Mouse (Mus musculus) activated CD4-positive, CD25-positive, alpha-beta regulatory T cell, adult 4 months (primary cell): ENCODE measurements around the gene Ist1. TPM values are rescaled to one million over a fixed set of nuclear protein-coding genes. Genes with fewer than 3 reads are reported as not detected.

Source experiments
- ATAC-seq: one replicate; pipeline ENCODE4 v1.8.0; 2017
- polyA plus RNA-seq, 2 experiments: library from polyadenylated mRNA; unstranded; fragments of 100-300 nt; shearing (Covaris generic); gene quantifications; one replicate each; pipeline ENCODE4 v1.2.1; 2017

The Ist1 gene
- polyA plus RNA-seq, 2 experiments from 2014 or later, result 128 to 129 TPM

DNA sequence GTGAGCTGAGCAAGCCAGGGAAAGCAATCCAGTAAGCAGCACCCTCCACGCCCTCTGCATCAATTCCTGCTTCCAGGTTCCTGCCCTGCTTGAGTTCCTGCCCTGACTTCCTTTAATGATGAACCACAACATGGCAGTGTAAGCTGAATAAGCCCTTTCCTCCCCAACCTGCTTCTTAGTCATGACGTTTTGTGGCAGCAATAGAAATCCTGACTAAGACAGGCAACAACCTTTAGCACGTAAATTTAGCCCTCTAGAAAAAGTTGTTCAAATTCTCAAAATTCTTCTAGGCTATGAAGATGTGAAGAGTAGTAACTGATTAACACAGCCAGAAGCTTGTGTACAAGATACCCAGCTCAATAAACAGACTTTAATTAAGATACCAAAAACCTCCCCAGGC lies 11.5 kb downstream of the Ist1 start:
- no peak for ATAC-seq

DNA sequence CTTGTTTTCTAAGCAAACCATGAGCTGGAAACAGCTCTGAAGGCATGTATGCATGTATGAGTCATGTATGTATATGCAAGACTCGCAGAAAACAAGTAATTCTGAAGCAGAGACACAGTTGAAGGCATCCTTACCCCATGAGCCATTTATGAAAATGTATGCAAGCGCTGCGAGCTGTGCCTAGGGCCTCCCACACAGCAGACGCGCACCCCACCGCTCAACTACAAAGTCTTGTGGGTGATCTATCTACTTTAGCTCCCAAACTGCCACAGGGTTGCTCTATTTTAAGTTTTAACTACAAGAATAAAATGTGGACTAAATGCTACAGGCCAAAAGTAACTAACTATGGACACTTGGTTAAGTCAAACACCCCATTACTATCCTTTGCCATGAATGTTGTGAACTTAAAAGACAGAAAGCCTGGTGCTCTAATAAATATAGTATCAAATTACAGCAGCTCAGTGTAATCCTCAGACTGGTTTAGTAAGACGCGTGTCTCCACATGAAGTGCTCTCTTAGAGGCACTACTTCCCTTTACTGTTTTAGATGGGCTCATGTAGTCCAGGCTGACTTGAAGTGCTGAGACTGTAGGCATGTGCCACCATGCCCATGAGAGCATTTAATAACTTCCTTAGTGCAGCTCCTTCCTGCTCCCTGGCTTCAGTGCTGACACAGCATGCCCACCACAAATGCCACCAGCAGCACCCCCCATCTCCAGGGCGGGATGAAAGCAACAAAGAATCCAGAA lies 17.0 kb downstream of the Ist1 start:
- ATAC-seq, result no peak

DNA sequence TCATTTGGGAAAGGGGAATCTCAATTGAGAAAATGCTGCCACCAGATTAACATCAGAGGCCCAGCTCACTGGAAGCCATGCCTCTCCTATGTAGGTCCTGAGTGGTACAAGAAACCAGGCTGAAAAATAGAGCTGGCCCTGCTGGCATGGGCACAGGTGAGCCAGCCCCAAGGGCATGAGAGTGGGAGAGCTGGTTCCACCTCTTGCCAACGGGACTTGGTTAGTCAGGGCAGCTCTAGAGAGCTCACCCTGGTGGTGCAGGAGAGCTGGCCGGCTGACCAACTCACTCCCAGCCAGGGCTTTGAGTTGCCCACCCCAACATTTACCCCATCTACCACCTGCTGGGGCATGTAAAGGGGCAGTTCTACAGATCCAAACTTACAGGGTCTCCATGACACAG lies 19.5 kb downstream of the Ist1 start:
- ATAC-seq, result no peak

DNA sequence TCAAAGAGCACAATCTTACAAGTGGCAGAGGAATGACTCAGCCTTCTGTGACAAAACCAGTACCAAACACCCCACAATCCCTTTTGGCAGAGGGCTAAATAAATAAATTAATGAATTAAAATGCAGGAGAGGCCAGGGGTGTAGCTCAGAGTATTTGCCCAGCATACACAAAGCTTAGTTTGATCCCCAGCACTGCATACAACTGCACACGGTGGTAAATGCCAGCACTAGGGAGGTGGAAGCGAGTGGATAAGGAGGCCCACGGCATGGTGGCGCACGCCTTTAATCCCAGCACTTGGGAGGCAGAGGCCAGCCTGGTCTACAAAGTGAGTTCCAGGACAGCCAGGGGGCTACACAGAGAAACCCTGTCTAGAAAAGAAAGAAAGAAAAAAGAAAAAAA lies 20.4 kb downstream of the Ist1 start:
- ATAC-seq, result no peak

DNA sequence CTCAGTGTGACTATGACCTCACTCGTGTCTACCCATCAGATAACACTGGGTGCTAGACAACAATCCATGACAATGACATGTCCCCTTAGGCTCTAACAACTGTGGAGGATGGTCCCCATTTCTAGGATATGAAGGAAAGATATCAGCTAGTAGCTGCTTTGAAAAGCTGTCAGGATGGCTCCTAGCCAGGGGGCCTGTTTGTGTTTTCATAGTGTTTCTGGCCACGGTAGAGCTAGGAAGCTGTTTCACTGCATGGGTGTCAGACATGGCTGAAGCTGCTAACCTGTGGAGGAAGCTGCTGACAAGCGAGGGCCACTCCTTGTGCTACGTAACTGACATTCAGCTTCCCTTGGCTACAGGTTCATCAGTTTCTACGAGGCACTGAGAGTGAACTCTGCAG lies 26.4 kb downstream of the Ist1 start:
- no peak for ATAC-seq

DNA sequence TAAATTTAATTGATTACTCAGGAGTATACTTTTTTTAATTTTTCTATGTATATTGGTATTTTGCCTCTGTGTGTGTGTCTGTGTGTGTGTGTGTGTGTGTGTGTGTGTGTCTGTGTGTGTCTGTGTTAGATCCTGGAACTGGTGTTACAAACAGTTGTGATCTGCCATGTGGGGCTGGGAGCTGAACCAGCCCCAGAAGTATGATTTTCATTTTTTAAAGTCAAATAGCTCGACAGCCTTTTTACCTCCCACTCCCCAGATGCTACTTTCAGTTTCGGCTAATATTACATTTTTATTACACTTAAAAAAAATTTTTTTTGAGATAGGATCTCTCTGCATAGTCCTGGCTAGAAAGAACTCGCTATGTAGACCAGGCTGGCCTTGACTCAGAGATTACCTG lies 30.7 kb downstream of the Ist1 start:
- no peak for ATAC-seq

DNA sequence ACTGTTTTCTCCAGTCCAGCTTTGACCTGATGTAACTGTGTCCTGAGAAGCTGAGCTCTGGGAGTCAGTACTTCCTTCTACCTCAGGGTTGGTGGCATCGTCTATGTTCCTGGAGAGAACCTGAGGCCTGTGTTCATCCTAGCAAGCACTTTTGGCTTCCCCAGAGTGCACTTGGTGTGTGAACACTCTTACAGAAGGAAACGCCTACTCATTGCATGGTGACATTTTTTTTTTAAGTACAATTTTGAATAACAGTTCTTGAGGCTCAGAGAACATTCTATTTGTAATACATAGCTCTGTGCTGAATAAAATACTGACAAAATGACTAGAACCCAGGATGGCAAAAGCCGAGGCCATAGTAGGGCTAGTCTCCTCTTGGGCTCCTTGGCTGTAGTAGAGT lies 36.2 kb downstream of the Ist1 start:
- no peak for ATAC-seq

DNA sequence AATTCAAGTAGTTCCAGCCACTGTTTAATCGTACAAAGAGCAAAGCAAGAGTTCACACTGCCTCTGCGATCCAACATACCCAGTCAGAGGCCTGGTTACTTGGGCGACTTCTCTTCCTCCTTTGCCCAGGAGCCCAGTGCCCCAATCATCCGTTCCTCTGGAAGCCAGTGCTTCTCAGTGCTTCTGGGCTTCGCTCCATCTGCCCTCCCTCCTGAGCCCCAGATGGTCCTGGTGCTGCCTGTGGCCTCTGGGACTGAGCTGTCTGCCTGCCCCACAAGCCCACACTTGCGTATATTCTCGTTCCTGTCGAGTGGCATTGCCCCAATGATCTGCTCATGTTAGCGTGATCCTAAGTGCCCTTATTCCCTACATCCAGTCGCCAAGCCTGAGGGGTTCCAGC lies 42.3 kb downstream of the Ist1 start:
- ATAC-seq, result no peak

DNA sequence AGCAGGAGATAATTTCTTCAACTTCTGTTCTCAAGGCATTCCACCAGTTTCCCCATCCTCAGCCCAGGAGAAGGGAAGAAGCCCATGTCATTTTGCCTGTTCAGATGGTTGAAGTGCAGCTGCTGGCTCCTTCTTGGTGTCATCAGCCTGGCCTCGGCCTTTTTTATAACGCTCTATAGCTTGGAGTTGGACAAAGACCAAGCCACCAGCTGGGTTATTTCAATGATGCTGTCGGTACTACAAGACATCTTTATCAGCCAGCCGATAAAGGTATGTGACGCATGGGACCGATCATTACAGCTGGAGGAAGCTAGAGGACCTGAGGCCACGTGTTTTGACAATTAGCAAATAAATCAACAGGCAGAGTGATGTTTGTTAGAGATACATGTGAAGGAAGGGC lies 44.6 kb downstream of the Ist1 start:
- ATAC-seq, result no peak

DNA sequence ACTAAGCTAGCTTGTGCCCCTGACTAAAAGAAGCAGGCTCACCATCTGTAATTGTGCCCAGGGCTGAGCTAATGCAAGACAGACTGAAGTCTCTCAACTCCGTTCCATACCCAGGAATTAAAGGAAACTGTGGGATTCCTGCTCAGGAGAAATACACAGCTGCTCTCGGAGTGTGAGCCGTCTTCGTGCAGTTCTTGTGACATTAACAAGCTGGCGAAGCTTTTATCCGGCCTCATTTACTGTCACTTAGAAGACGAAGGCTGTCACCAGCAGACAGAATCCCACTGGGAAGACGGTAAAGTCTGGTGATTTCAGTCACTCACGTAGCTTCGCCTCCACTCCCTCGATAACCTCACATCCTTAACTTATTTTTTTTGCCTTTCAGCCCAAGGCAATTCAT lies 45.7 kb downstream of the Ist1 start:
- no peak for ATAC-seq

DNA sequence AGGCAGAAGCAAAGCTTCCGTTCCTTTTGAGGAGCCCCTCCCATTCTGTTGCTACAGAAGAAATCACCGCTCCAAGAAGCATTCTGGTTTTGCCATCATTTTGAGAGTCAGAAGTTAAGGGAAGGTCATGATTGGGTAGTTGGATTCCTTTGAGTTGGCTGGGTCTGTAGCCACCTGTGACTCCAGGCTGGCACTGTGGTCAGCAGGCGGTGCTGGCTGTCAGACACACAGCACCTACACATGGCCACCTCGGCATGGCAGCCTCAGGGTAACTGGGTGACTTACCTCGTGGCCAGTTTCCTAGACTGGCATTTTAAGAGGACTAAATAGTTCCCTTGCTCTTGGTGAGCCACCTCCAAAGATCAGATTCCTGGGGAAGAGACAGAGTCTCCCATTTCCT lies 51.8 kb downstream of the Ist1 start:
- ATAC-seq, result no peak

DNA sequence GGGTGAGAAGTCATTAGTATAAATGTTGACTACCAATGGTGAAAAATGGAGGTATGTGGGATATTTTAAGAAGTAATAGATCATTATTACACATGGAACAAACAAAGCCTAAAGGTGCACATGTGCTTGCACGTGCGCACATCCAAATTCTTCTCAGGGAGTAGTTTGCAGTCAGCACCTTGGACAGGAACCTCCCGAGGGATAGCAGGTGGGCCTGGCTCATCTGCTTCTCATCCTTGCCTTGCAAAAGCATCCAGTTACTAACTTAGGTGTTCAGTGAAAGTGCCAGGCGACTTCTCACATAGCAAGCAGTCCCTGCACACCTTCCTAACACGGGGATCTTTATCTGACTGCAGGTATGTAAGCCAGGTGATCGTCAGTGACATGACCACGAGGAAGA lies 52.6 kb downstream of the Ist1 start:
- no peak for ATAC-seq

DNA sequence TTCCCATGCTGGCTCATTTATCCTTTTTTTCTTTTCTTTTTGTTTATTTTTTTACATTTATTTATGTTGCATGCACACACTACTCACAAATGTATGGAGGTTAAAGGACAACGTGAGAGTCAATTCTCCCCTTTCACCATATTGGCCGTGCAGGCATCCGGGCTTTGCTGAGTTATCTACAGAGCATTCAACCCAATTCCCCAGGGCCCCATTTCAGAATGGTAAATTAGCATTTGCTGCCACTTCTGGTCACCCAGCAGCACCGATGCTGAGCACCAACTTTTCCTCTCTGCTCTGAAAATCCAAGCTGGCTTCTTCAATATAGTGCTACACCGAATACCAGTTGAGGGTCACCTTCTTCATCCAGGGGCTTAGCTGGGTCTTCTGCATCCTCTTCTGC lies 54.2 kb downstream of the Ist1 start:
- ATAC-seq, result no peak

DNA sequence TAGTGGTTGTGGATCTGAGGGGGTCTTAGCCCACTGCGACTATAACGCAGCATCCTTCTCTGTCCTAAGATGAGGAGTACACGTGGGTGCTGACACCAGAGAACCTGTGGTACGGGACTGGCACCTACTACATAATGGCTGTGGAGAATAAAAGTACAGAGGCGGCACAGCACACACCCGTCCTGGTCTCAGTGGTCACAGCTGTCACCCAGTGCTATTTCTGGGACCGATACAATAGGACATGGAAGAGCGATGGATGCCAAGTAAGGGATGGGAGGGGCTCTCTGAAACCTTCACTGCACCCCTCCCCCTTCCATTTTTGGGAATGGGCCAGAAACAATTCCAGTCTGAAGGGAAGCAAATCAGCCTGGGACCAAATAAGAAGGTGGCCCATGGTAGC lies 57.9 kb downstream of the Ist1 start:
- ATAC-seq, result no peak

DNA sequence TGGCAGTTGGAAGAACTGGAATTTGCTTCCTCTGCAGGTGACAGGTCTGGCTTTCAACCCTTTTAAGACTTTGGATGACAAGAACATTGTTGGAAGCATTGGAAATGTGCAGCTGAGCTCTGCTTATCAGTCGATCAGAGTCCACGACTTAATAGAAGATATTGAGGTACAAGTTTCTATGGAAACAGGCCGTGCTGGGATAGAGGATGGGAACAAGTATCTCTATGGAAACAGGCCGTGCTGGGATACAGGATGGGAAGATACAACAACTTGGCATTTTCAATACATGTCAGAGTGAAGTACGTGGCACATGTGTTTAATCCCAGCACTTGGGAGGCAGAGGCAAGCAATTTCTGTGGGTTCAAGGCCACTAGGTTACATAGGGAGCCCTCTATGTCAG lies 60.6 kb downstream of the Ist1 start:
- ATAC-seq, result no peak

DNA sequence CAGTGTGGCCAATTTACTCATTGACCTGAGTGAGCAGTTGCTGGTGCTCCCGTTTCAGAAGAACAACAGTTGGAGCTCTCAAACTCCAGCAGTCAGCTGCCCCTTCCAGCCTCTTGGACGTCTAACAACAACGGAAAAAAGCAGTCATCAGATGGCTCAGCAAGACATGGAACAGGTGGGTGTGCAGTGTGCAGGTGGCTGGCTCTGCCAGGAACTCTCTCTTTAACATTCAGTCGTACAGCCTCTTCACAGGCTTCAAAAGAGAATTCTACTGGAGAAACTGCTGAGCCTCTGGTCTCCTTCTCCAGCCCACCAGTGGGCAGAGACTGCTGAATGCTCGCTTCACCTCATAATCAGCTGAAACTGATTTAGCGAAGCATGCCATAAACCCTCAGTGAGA lies 64.4 kb downstream of the Ist1 start:
- no peak for ATAC-seq

Other genes with a start within 250 kb of the Ist1 start
- not detected for gene Pmfbp1, start 199.2 kb downstream of the Ist1 start, polyA plus RNA-seq
- 10 to 100 TPM in 1 of 2 experiments, 1 to 10 TPM in 1; 9.1 to 14.2 TPM for gene Dhx38, start 127.4 kb downstream of the Ist1 start, polyA plus RNA-seq
- 10 to 100 TPM; 16.5 to 17.9 TPM for gene Txnl4b, start 127.4 kb downstream of the Ist1 start, polyA plus RNA-seq
- not detected for gene Hp, start 114.1 kb downstream of the Ist1 start, polyA plus RNA-seq
- gene Dhodh, start 84.6 kb downstream of the Ist1 start, polyA plus RNA-seq, result 10 to 100 TPM; 29.0 to 32.3 TPM
- 1 to 10 TPM in 1 of 2 experiments, under 1 TPM in 1; 0.32 to 1.6 TPM for gene Pkd1l3, start 78.7 kb downstream of the Ist1 start, polyA plus RNA-seq
- gene Zfp821, start 12.3 kb upstream of the Ist1 start, polyA plus RNA-seq, result 1 to 10 TPM; 5.1 to 5.5 TPM
- gene Atxn1l, start 44.5 kb upstream of the Ist1 start, polyA plus RNA-seq, result 1 to 10 TPM; 2.2 to 2.8 TPM
- 10 to 100 TPM; 28.9 to 29.2 TPM for gene Ap1g1, start 85.3 kb upstream of the Ist1 start, polyA plus RNA-seq
- 1 to 10 TPM; 1.0 to 1.3 TPM for gene Phlpp2, start 175.3 kb upstream of the Ist1 start, polyA plus RNA-seq